Mouse (Mus musculus) adrenal gland, postnatal 4 days (tissue): Measurements from ENCODE around the gene Mdh1. TPM values are rescaled to one million over a fixed set of nuclear protein-coding genes. Genes with fewer than 3 reads are reported as not detected.
"Not testable (repeated sequence)": the region's sequence is repeated elsewhere in the genome, so short reads cannot be mapped to it uniquely, and the experiment has no call there.

ENCODE experiments used
- DNase-seq, 2 experiments: peaks; one replicate each; pipeline ENCODE4 v3.0.0; 2021 to 2022; ENCODE audit warnings: low spot score in 2 of 2, mixed read lengths in 2 of 2
- microRNA-seq: library from miRNA; unstranded; fragments of <30 nt; microRNA quantifications from one replicate; pipeline ENCODE4 v1.2.0, GENCODE M21; 2021
- total RNA-seq, 2 experiments: library from RNA; stranded (reverse); gene quantifications; 2 replicates each; pipeline ENCODE4 v1.2.3; 2021

Mdh1 gene
- total RNA-seq, 2 experiments from 2014 or later: 431 to 447 TPM

DNA sequence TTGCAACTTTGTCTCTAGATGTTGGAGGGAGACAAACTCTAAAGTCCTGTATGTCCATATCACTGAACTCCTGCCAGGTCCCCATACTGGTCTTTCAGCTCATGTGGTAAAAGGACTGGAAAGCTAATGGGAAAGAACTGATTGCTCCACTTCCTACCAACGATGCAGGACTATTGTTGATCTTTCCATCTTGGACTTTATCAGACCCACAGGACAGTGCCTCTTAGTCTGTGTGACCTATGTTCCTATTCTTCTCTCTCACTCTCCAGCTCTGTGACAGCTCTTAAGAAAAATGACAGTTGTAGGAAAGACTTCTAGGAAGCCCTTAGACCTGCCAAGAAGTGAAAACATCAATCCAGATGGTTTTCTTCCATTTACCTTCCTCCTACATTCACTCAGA lies 25.5 kb downstream of the Mdh1 start:
- DNase-seq: no peak

DNA sequence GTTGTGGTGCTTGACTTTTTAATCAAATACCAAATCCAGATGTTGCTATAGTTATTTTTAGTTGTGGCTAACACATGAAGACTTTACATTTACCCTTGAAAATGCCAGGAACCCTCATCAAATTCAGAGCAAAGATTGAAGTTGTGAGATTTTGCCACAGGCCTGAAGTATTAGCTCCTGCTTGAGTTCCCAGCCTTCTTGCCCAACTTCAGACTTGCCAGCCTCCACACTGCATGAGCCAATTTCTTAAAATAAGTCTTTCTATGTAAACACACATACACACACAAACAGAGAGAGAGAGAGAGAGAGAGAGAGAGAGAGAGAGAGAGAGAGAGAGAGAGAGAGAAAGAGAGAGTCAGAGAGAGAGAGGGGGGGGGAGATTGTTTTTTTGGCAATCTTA lies 26.2 kb downstream of the Mdh1 start:
- DNase-seq: no peak

DNA sequence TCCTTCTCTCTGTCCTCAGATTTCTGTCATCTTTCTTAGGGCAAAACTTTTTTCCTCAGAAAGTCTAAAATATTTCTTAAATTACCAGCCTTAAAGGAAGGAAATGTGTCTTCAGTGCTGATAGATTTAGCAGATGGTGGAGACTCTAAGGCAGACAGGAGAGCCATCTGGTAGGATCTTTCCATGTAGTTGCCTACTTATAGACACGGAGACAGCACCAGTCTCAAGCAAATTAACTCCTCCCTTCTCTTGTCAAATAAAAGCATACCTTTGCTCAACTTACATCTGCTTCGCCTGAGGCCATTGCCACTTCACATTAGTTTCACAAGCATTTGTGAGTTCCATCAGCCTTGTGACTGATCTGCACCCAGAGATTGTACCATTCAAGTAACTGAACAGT lies 27.1 kb downstream of the Mdh1 start:
- no peak for DNase-seq

DNA sequence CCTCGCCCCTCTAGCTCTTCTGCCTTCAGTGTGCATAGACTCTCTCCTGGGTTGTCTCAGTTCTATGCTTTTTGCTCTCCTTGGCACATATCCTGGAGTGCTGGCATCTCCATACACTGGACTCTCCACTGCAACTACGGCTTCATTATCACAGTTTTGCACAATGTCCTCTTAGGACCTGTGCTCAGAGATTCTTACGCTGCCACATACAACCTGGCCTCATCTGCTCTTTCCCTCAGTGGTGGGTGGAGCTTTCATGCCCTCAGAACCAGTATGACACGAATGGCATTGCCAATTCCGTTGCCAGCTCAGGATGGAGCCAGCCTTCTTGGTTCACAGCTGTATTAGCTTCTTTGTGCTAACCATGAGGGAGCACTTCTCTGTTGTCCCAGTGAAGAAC lies 29.4 kb downstream of the Mdh1 start:
- DNase-seq: no peak

DNA sequence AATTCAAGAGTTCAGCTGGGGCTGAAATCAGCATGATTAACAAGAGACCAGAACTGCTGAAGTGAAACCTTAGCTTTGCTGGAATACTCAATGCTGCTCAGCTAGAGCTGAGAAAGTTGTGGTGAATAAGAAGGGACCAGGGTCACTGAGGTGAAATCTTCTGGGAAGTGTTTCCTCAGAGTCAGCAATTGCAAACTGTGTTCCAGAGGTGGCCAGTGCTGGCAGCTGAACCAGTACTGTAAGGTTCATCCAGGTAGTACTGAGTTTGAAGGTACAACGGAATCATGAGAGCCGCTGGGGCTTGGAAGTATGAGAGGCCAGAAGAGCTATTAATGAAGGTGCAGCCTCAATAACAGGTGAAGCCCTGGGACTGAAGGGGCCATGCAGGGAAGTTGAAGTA lies 31.5 kb downstream of the Mdh1 start:
- DNase-seq: no peak

DNA sequence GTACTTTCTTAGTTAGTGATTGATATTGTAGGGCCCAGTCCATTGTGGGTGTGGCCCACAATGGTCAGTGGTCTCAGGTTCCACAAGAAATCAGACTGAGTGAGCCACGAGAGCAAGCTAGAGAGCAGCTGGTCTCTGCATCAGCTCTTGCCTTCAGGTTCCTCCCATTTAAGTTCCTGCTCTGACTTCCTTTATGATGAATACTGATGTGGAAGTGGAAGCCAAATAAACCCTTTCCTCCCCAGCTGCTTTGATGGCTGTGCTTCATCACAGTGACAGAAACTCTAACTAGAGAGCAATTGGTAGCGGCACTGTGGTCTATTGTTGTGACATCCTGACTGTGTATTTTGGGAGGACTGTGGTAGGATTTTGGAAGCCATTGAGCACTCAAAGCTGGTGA lies 32.1 kb downstream of the Mdh1 start:
- no peak for DNase-seq

DNA sequence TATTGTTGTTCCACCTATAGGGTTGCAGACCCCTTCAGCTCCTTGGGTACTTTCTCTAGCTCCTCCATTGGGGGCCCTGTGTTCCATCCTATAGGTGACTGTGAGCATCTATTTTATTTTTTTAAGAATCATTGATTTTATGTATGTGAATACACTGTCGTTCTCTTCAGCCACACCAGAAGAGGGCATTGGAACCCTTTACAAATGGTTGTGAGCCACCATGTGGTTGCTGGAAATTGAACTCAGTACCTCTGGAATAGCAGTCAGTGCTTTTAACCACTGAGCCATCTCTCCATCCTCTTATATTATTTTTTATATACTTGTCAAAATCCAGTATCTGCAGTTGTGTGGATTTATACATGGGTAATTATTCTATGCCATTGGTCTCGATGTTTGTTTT lies 41.3 kb downstream of the Mdh1 start:
- not testable (repeated sequence) for DNase-seq

DNA sequence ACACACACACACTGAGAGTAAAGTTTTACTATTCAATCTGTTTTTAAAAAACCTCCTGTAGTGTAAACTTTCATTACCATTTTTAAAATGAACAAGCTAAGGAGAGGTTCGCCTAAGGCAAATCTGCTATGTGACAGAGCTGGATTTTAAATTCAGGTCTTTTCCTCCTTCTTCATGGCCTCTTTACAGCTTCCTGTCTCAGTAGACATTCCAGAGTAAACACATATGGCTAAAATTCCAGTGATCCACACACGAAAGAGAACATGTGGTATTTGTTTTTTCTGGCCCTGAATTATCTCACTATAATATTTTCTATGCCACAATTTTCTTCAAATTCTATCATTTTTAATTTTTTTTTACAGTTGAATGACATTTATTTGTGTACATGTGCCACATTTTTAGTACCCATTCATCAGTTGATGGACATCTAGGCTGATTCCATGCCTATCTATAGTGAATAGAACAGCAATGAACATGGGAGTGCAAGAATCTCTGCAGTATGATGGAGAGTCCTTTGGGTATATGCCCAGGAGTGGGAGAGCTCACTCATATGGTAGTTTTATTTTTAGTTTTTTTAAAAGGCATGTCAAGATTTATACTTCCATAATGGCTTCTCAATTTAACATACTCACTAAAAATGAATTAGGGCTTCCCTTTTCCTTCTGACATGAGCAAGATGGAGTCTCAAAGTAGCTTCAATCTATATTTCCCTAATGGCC lies 43.3 kb downstream of the Mdh1 start:
- DNase-seq: no peak

DNA sequence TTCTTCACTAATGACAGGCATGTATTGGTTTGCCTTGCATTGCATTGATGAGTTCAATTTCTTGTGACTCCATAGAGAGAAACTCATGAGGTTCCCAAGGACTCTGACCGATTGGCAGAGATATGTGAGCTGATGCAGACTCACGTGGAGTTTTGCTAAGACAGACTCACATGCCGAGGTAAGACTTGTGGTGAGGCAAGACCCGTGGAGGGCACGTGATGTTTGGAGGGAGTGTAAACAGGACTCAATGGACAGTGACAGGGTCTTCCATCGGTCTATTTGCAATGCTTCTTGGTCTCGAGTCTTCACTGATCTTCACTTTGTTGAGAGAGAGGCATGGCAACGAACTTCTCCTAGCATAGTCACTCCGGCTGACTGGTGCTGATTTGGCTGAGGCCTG lies 54.4 kb downstream of the Mdh1 start:
- no peak for DNase-seq

DNA sequence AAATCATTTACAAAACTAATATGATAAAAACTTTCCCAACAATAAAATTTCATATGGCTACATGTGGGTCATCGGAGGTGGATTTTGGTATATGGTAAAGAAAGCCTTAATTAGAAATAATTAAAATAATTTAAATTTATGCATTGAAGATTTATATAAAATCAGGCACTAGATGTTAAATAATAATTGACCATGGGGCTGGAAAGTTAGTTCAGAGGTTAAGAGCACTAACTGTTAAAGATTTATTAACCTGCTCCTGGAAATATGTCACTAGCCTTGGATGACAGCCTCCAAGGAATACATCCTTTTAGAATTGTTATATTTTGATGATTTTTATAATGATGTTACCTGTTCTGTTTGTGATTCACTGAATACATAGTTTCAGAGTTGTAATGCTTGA lies 55.8 kb downstream of the Mdh1 start:
- DNase-seq: not testable (repeated sequence)

DNA sequence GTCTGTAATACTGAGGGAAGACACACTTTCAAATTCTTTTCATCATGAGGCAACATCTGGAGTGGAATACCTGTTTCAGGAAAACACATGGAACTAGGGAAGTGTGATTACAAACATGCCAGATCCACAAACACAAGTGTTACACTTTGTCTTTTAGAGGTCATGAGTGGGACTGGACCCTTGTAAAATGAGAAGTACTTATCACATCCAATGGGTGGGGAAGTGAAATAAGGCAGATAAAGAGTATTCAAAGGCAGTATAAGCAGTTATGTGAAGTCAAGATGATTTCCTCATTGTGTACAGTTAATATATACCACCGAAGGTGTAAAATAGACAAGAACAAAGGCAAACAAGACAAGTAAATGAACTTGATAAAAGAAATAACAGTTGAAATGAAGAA lies 61.6 kb downstream of the Mdh1 start:
- DNase-seq: not testable (repeated sequence)

DNA sequence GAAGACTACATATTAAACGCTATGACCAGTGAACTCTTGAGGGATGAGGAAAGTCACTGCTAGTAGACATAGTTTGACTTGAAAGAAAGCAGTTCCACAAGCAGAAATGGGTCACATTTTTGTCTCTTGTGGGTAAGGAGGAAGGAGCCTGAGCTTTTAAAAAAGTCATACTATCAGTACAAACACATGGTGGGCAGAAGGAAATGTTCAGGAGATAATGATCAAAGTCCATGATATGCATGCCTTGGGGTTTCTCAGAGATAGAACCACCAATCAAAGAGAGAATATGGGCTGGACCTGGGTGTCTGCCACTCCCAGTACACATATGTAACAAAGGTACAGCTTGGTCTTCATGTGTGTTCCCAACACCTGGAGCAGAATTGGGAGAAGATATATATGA lies 63.5 kb downstream of the Mdh1 start:
- DNase-seq: not testable (repeated sequence)

DNA sequence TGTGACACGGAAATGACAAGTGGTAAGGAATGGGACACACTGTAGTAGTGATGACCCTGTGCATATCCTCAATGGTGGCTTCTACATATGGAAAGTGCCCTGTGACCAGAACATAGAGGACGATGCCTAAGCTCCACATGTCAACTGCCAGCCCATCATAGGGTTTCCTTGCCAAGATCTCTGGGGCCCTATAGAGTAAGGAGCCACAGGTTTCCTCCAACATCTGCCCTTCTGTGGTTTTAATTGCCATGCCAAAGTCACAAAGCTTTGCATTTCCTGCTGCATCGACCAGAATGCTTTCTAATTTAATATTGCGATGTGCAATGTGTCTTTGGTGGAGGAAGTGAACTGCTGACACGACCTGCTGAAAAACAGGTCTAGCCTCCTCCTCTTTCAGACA lies 65.1 kb downstream of the Mdh1 start:
- not testable (repeated sequence) for DNase-seq

Small RNAs within 50 kb of the gene (microRNA-seq; reads per million reads assigned to microRNA genes)
- not detected for gene Gm22990

Other genes with a start within 250 kb of the Mdh1 start
- 10 to 100 TPM; 78.2 to 83.7 TPM for gene Ugp2, start 201.2 kb downstream of the Mdh1 start, total RNA-seq
- 10 to 100 TPM; 11.9 to 12.0 TPM for gene Wdpcp, start 132 bp downstream of the Mdh1 start, total RNA-seq